Mouse (Mus musculus) cerebellum, adult 9-10 months (tissue): ENCODE measurements at regions not wholly inside any gene's neighbourhood (a gene's known extent, or its start where the extent isn't known, plus 50 kb on each side); places are given as distances from the start of the nearest gene placed in this dataset.

Experiments
- DNase-seq: peaks from one replicate; pipeline ENCODE4 v3.0.0; 2022

DNA sequence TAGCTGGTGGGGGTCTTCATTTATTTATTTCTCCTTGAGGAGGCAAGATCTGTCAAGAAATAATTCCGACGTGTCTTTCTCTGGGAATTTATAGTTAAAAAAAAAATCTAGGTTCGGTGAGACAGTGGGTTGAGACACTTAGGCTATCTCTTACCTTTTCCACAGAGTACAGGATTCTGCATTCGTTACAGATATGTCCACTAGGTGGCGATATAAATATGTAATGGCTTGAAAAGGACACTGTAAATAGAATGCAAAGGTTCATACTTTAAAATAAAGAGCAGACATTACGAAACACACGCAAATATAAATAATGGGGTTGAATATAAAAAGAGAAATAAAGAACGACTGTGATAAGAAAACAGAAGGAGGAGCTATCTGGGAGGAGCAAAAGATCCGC, 517.5 kb downstream of the Cps1 start:
- peak; percentile 45 for DNase-seq

- no peak for DNase-seq
Measured at GRCm38 (mm10) chr1:67640766-67641165, 517.9 kb downstream of the Cps1 start.

- DNase-seq = no peak
Measured at GRCm38 (mm10) chr1:67643627-67644026, 520.8 kb downstream of the Cps1 start.
